Mouse (Mus musculus): ENCODE data around the gene Ripor1. TPM values are rescaled to one million over a fixed set of nuclear protein-coding genes. Genes with fewer than 3 reads are reported as not detected.

Gene Ripor1
- polyA plus RNA-seq, 1 experiment from 2014 or later: 14.1 TPM

GRCm38 (mm10) chr8:105620946-105621720 is 16.1 kb downstream of the Ripor1 start:
- 82% methylated on average over 21 of the region's 21 CpGs for WGBS (ENCODE audit: insufficient replicate concordance)
- Histone ChIP-seq H3K27me3 (replicated peaks) (no peaks in the 10 kb centered on the region), H3K36me3 (peaks cover 71% of the 10 kb centered on the region), H3K4me1 (peaks cover 20% of the 10 kb centered on the region), H3K4me3 (no peak overlapping the region), H3K9ac (no peak overlapping the region), H3K4me2 (no peak overlapping the region), H3K27ac (no peak overlapping the region), H3K9me3 (replicated peaks) (no peaks in the 10 kb centered on the region)
- ATAC-seq: no peak

GRCm38 (mm10) chr8:105621841-105622240 is 16.8 kb downstream of the Ripor1 start:
- ATAC-seq: no peak
- no peak overlapping the region for H3K4me3 ChIP-seq

GRCm38 (mm10) chr8:105622421-105622920 is 17.4 kb downstream of the Ripor1 start:
- Histone ChIP-seq H3K9me3 (replicated peaks) (no peaks in the 10 kb centered on the region), H3K27ac (peak overlapping the region; percentile 33; the same call in 1 of the 2 replicates), H3K4me2 (no peak overlapping the region), H3K36me3 (peaks cover 58% of the 10 kb centered on the region), H3K27me3 (replicated peaks) (no peaks in the 10 kb centered on the region), H3K4me3 (no peak overlapping the region), H3K4me1 (peaks cover 20% of the 10 kb centered on the region), H3K9ac (no peak overlapping the region)
- ATAC-seq: peak; percentile 80
- 6% methylated on average over 8 of the region's 8 CpGs for WGBS (ENCODE audit: insufficient replicate concordance)

More at GRCm38 (mm10) chr8:105621841-105622240, 16.8 kb downstream of the Ripor1 start:
- 82% methylated on average over 4 of the region's 4 CpGs for WGBS (ENCODE audit: insufficient replicate concordance)
- no peaks in the 10 kb centered on the region for H3K27me3 ChIP-seq (replicated peaks)
- no peak overlapping the region for H3K9ac ChIP-seq
- H3K27ac ChIP-seq: 0 out of 2 replicates have a peak overlapping the region, but pooled peaks have one; percentile 18
- H3K9me3 ChIP-seq (replicated peaks): no peaks in the 10 kb centered on the region
- peaks cover 64% of the 10 kb centered on the region for H3K36me3 ChIP-seq
- no peak overlapping the region for H3K4me2 ChIP-seq
- peaks cover 20% of the 10 kb centered on the region for H3K4me1 ChIP-seq

- no peak overlapping the region for H3K9ac ChIP-seq
- WGBS (ENCODE audit: insufficient replicate concordance): 39% methylated on average over 5 of the region's 5 CpGs
- H3K4me2 ChIP-seq: no peak overlapping the region
- H3K4me3 ChIP-seq: no peak overlapping the region
- H3K27ac ChIP-seq: 0 out of 2 replicates have a peak overlapping the region, but pooled peaks have one; percentile 33
- no peak for ATAC-seq
- H3K9me3 ChIP-seq (replicated peaks): no peaks in the 10 kb centered on the region
- H3K27me3 ChIP-seq (replicated peaks): no peaks in the 10 kb centered on the region
- H3K4me1 ChIP-seq: peaks cover 20% of the 10 kb centered on the region
- peaks cover 51% of the 10 kb centered on the region for H3K36me3 ChIP-seq
Measured at GRCm38 (mm10) chr8:105623118-105623517, 18.1 kb downstream of the Ripor1 start.

GRCm38 (mm10) chr8:105623679-105624245 is 18.7 kb downstream of the Ripor1 start:
- peaks cover 45% of the 10 kb centered on the region for H3K36me3 ChIP-seq
- ATAC-seq: no peak
- no peak overlapping the region for H3K4me2 ChIP-seq
- H3K27me3 ChIP-seq (replicated peaks): no peaks in the 10 kb centered on the region
- peaks cover 20% of the 10 kb centered on the region for H3K4me1 ChIP-seq
- H3K9me3 ChIP-seq (replicated peaks): no peaks in the 10 kb centered on the region
- WGBS (ENCODE audit: insufficient replicate concordance): 70% methylated on average over 7 of the region's 7 CpGs
- no peak overlapping the region for H3K4me3 ChIP-seq
- peak overlapping the region; percentile 4; the same call in 1 of the 2 replicates for H3K27ac ChIP-seq
- no peak overlapping the region for H3K9ac ChIP-seq

GRCm38 (mm10) chr8:105624401-105624800 is 19.3 kb downstream of the Ripor1 start:
- no peak overlapping the region for H3K27ac ChIP-seq

GRCm38 (mm10) chr8:105624831-105625230 is 19.8 kb downstream of the Ripor1 start:
- no peaks in the 10 kb centered on the region for H3K27me3 ChIP-seq (replicated peaks)
- peaks cover 20% of the 10 kb centered on the region for H3K4me1 ChIP-seq
- H3K9me3 ChIP-seq (replicated peaks): no peaks in the 10 kb centered on the region
- 76% methylated on average over 1 of the region's 1 CpGs for WGBS (ENCODE audit: insufficient replicate concordance)
- no peak overlapping the region for H3K4me2 ChIP-seq
- H3K36me3 ChIP-seq: peaks cover 34% of the 10 kb centered on the region
- H3K27ac ChIP-seq: no peak overlapping the region
- no peak for ATAC-seq
- H3K4me3 ChIP-seq: no peak overlapping the region
- no peak overlapping the region for H3K9ac ChIP-seq

More at GRCm38 (mm10) chr8:105624401-105624800, 19.3 kb downstream of the Ripor1 start:
- Histone ChIP-seq H3K9ac (no peak overlapping the region), H3K27me3 (replicated peaks) (no peaks in the 10 kb centered on the region), H3K4me2 (no peak overlapping the region), H3K36me3 (peaks cover 39% of the 10 kb centered on the region), H3K4me1 (peaks cover 20% of the 10 kb centered on the region), H3K9me3 (replicated peaks) (no peaks in the 10 kb centered on the region), H3K4me3 (no peak overlapping the region)
- no peak for ATAC-seq
- 65% methylated on average over 3 of the region's 3 CpGs for WGBS (ENCODE audit: insufficient replicate concordance)

- H3K4me1 ChIP-seq: peaks cover 20% of the 10 kb centered on the region
Measured at GRCm38 (mm10) chr8:105626086-105626485, 21.0 kb downstream of the Ripor1 start.

GRCm38 (mm10) chr8:105629337-105629736 is 24.3 kb downstream of the Ripor1 start:
- no peak overlapping the region for H3K4me2 ChIP-seq
- H3K9ac ChIP-seq: no peak overlapping the region
- H3K27me3 ChIP-seq (replicated peaks): no peaks in the 10 kb centered on the region
- 79% methylated on average over 4 of the region's 4 CpGs for WGBS (ENCODE audit: insufficient replicate concordance)
- H3K9me3 ChIP-seq (replicated peaks): no peaks in the 10 kb centered on the region
- peaks cover 5% of the 10 kb centered on the region; the same call in 1 of the 2 replicates for H3K4me1 ChIP-seq
- H3K4me3 ChIP-seq: no peak overlapping the region
- no peak for ATAC-seq
- no peak overlapping the region for H3K27ac ChIP-seq
- no peaks in the 10 kb centered on the region for H3K36me3 ChIP-seq

More at GRCm38 (mm10) chr8:105626086-105626485, 21.0 kb downstream of the Ripor1 start:
- Histone ChIP-seq H3K4me2 (no peak overlapping the region), H3K27me3 (replicated peaks) (no peaks in the 10 kb centered on the region), H3K4me3 (no peak overlapping the region), H3K36me3 (peaks cover 22% of the 10 kb centered on the region), H3K9me3 (replicated peaks) (no peaks in the 10 kb centered on the region), H3K9ac (no peak overlapping the region), H3K27ac (no peak overlapping the region)
- WGBS (ENCODE audit: insufficient replicate concordance): 64% methylated on average over 1 of the region's 1 CpGs
- no peak for ATAC-seq

- peak overlapping the region; percentile 86 for H3K4me2 ChIP-seq
- no peak overlapping the region for H3K27ac ChIP-seq
- no peaks in the 10 kb centered on the region for H3K9me3 ChIP-seq (replicated peaks)
- peak overlapping the region; percentile 99; the same call in 1 of the 2 replicates for H3K9ac ChIP-seq
- ATAC-seq: no peak
- WGBS (ENCODE audit: insufficient replicate concordance): 78% methylated on average over 2 of the region's 2 CpGs
- H3K27me3 ChIP-seq (replicated peaks): no peaks in the 10 kb centered on the region
- H3K36me3 ChIP-seq: peaks cover 11% of the 10 kb centered on the region
- H3K4me3 ChIP-seq: peak overlapping the region; percentile 93
- peaks cover 40% of the 10 kb centered on the region for H3K4me1 ChIP-seq
Measured at GRCm38 (mm10) chr8:105634771-105635458, 29.9 kb downstream of the Ripor1 start.

- Histone ChIP-seq H3K27me3 (replicated peaks) (no peaks in the 10 kb centered on the region), H3K27ac (peak overlapping the region; percentile 100), H3K9me3 (replicated peaks) (no peaks in the 10 kb centered on the region), H3K9ac (peak overlapping the region; percentile 99), H3K4me1 (peaks cover 46% of the 10 kb centered on the region), H3K4me2 (peak overlapping the region; percentile 86), H3K4me3 (peak overlapping the region; percentile 93), H3K36me3 (peaks cover 11% of the 10 kb centered on the region)
- ATAC-seq: no peak
- WGBS (ENCODE audit: insufficient replicate concordance): 4% methylated on average over 11 of the region's 11 CpGs
Measured at GRCm38 (mm10) chr8:105635481-105635880, 30.4 kb downstream of the Ripor1 start.
